ENCODE assay signal across 28 mouse cellular contexts in genomic region chr4:48582941-48583340, GRCm38 (mm10). TPM values are rescaled to one million over a fixed set of nuclear protein-coding genes. Genes with fewer than 3 reads are reported as not detected.
DNase-seq lines count a peak whose midpoint lies in the region; ATAC-seq lines count a peak whose summit lies in the region.
"Had no signal": no experiment of that assay in that cellular context is flagged by ENCODE, and none has a peak within 500 bp of the region (broad histone marks: within the 10 kb centered on the region; RNA-seq: fewer than 3 reads in every experiment).

No protein-coding gene starts in this region.

- DNase-seq in forebrain, embryonic 14.5 days (ENCODE audit: low spot score), result peak; percentile 25
- peak; percentile 76 for DNase-seq in R1 (ENCODE audit: low read depth, low spot score)
- DNase-seq in embryo, embryonic 11 days, result peak; percentile 29
- DNase-seq in left cerebral cortex, adult 9 months (ENCODE audit: low spot score in 2 of 2), result no peak
- DNase-seq in ovary, postnatal 10 days (ENCODE audit: low spot score), result no peak
- DNase-seq: adrenal gland, adult 2 months; cerebellum, adult 8-10 months; cerebellum, postnatal 25 days; gastrocnemius, postnatal 25 days; heart, postnatal 4 days; kidney, adult 2 months; kidney, postnatal 36 days; left cerebral cortex, postnatal 4 days; liver, postnatal 0 days; lung, postnatal 36 days; thymus, adult 18-20 months; thymus, postnatal 36 days had no signal

- no peak overlapping the region for H3K9ac ChIP-seq in forebrain, embryonic 14.5 days (ENCODE audit: low read length)
- no peak overlapping the region for H3K9ac ChIP-seq in forebrain, embryonic 16.5 days (replicated peaks; ENCODE audit: low read depth, low read length)
- H3K9ac ChIP-seq in midbrain, embryonic 13.5 days (replicated peaks), result no peak overlapping the region
- no peak overlapping the region for H3K9ac ChIP-seq in midbrain, embryonic 15.5 days
- H3K9ac ChIP-seq: forebrain, embryonic 13.5 days; intestine, embryonic 15.5 days; liver, embryonic 12.5 days; liver, postnatal 0 days; stomach, embryonic 15.5 days had no signal

- 63% methylated on average over 2 of the region's 2 CpGs for WGBS in forebrain, embryonic 14.5 days
- 52% methylated on average over 2 of the region's 2 CpGs for WGBS in forebrain, embryonic 16.5 days
- WGBS in midbrain, embryonic 13.5 days, result 21% methylated on average over 2 of the region's 2 CpGs
- 34% methylated on average over 2 of the region's 2 CpGs for WGBS in midbrain, embryonic 15.5 days

- no peak for ATAC-seq in forebrain, embryonic 14.5 days
- ATAC-seq in forebrain, embryonic 16.5 days, result no peak
- no peak for ATAC-seq in midbrain, embryonic 13.5 days
- ATAC-seq in midbrain, embryonic 15.5 days (replicated peaks), result no peak
- ATAC-seq: activated CD4-positive, CD25-positive, alpha-beta regulatory T cell, adult 4 months; forebrain, embryonic 13.5 days; hindbrain, embryonic 16.5 days; intestine, embryonic 15.5 days; liver, embryonic 12.5 days; liver, postnatal 0 days had no signal

- no peaks in the 10 kb centered on the region for H3K9me3 ChIP-seq in forebrain, embryonic 14.5 days (replicated peaks; ENCODE audit: control insufficient read depth, low read length)
- H3K9me3 ChIP-seq in forebrain, embryonic 16.5 days (ENCODE audit: control insufficient read depth, low read length), result peaks cover 3% of the 10 kb centered on the region
- H3K9me3 ChIP-seq in midbrain, embryonic 13.5 days, result no peaks in the 10 kb centered on the region
- H3K9me3 ChIP-seq in midbrain, embryonic 15.5 days, result no peaks in the 10 kb centered on the region
- H3K9me3 ChIP-seq: forebrain, embryonic 13.5 days; intestine, embryonic 15.5 days; liver, embryonic 12.5 days; stomach, embryonic 15.5 days had no signal

- no peaks in the 10 kb centered on the region for H3K27me3 ChIP-seq in forebrain, embryonic 14.5 days (replicated peaks; ENCODE audit: control insufficient read depth, insufficient read depth, low read length)
- H3K27me3 ChIP-seq in forebrain, embryonic 16.5 days (replicated peaks; ENCODE audit: control insufficient read depth, insufficient read depth, low read length), result no peaks in the 10 kb centered on the region
- H3K27me3 ChIP-seq in midbrain, embryonic 13.5 days, result no peaks in the 10 kb centered on the region
- no peaks in the 10 kb centered on the region for H3K27me3 ChIP-seq in midbrain, embryonic 15.5 days (replicated peaks)
- H3K27me3 ChIP-seq: forebrain, embryonic 13.5 days; intestine, embryonic 15.5 days; stomach, embryonic 15.5 days had no signal

- H3K27ac ChIP-seq in forebrain, embryonic 14.5 days (ENCODE audit: low read depth, low read length), result no peak overlapping the region
- H3K27ac ChIP-seq in forebrain, embryonic 16.5 days (ENCODE audit: low read length), result no peak overlapping the region
- H3K27ac ChIP-seq in midbrain, embryonic 13.5 days, result peak overlapping the region; percentile 35; the same call in 1 of the 2 replicates
- H3K27ac ChIP-seq in midbrain, embryonic 15.5 days, result no peak overlapping the region
- H3K27ac ChIP-seq: forebrain, embryonic 13.5 days; intestine, embryonic 15.5 days; liver, embryonic 12.5 days; stomach, embryonic 15.5 days had no signal

- no peak overlapping the region for H3K4me2 ChIP-seq in forebrain, embryonic 14.5 days (ENCODE audit: low read length)
- H3K4me2 ChIP-seq in forebrain, embryonic 16.5 days (ENCODE audit: low read length), result no peak overlapping the region
- H3K4me2 ChIP-seq in midbrain, embryonic 13.5 days (replicated peaks), result no peak overlapping the region
- no peak overlapping the region for H3K4me2 ChIP-seq in midbrain, embryonic 15.5 days
- H3K4me2 ChIP-seq: forebrain, embryonic 13.5 days; heart, embryonic 11.5 days; intestine, embryonic 15.5 days; liver, embryonic 12.5 days; stomach, embryonic 15.5 days had no signal

- 0 out of 2 replicates have a peak, but pooled peaks cover 3% of the 10 kb centered on the region for H3K36me3 ChIP-seq in forebrain, embryonic 14.5 days (ENCODE audit: control insufficient read depth, insufficient read depth, low read length)
- H3K36me3 ChIP-seq in forebrain, embryonic 16.5 days (ENCODE audit: control insufficient read depth, insufficient read depth), result peaks cover 4% of the 10 kb centered on the region; the same call in 1 of the 2 replicates
- no peaks in the 10 kb centered on the region for H3K36me3 ChIP-seq in midbrain, embryonic 13.5 days
- H3K36me3 ChIP-seq in midbrain, embryonic 15.5 days (replicated peaks), result no peaks in the 10 kb centered on the region
- H3K36me3 ChIP-seq: intestine, embryonic 15.5 days; liver, embryonic 12.5 days; stomach, embryonic 15.5 days had no signal

- peaks cover 14% of the 10 kb centered on the region; the same call in 1 of the 2 replicates for H3K4me1 ChIP-seq in forebrain, embryonic 14.5 days (ENCODE audit: control insufficient read depth, insufficient read depth, low read length)
- H3K4me1 ChIP-seq in forebrain, embryonic 16.5 days (replicated peaks; ENCODE audit: control insufficient read depth, insufficient read depth, low read length), result peaks cover 23% of the 10 kb centered on the region
- peaks cover 50% of the 10 kb centered on the region for H3K4me1 ChIP-seq in midbrain, embryonic 13.5 days (replicated peaks)
- peaks cover 34% of the 10 kb centered on the region for H3K4me1 ChIP-seq in midbrain, embryonic 15.5 days

- no peak overlapping the region for H3K4me3 ChIP-seq in forebrain, embryonic 14.5 days (ENCODE audit: low read depth, low read length)
- no peak overlapping the region for H3K4me3 ChIP-seq in forebrain, embryonic 16.5 days (replicated peaks; ENCODE audit: low read length)
- no peak overlapping the region for H3K4me3 ChIP-seq in midbrain, embryonic 13.5 days (replicated peaks)
- no peak overlapping the region for H3K4me3 ChIP-seq in midbrain, embryonic 15.5 days
- H3K4me3 ChIP-seq: erythroblast, embryonic 14.5 days; forebrain, embryonic 13.5 days; intestine, embryonic 15.5 days; liver, embryonic 12.5 days; stomach, embryonic 15.5 days had no signal

RNA-seq across cellular contexts. Expression of gene Tmeff1, which starts 2.0 kb away (rescaled TPM):
- 126 and 168 TPM in 2 replicates for polyA plus RNA-seq in forebrain, embryonic 14.5 days (2014; fragmentation: Nextera tagmentation; extraction: Ambion mirVana)
- 205 and 213 TPM in 2 replicates for polyA plus RNA-seq in forebrain, embryonic 16.5 days (2015; fragmentation: Nextera tagmentation; extraction: Ambion mirVana)
- 196 and 263 TPM in 2 replicates for polyA plus RNA-seq in midbrain, embryonic 13.5 days (2015; fragmentation: Nextera tagmentation; extraction: Ambion mirVana)
- polyA plus RNA-seq in midbrain, embryonic 15.5 days (2015; fragmentation: Nextera tagmentation; extraction: Ambion mirVana), result 293 and 312 TPM in 2 replicates
- polyA plus RNA-seq: activated CD4-positive, CD25-positive, alpha-beta regulatory T cell, adult 4 months had no signal

RNA-seq across cellular contexts. Expression of gene Msantd3, which starts 43.2 kb away (rescaled TPM):
- polyA plus RNA-seq in forebrain, embryonic 14.5 days (2014; fragmentation: Nextera tagmentation; extraction: Ambion mirVana), result 46.6 and 47.7 TPM in 2 replicates
- 38.6 and 45.5 TPM in 2 replicates for polyA plus RNA-seq in forebrain, embryonic 16.5 days (2015; fragmentation: Nextera tagmentation; extraction: Ambion mirVana)
- 45.6 and 50.3 TPM in 2 replicates for polyA plus RNA-seq in midbrain, embryonic 13.5 days (2015; fragmentation: Nextera tagmentation; extraction: Ambion mirVana)
- 33.3 and 33.4 TPM in 2 replicates for polyA plus RNA-seq in midbrain, embryonic 15.5 days (2015; fragmentation: Nextera tagmentation; extraction: Ambion mirVana)
- polyA plus RNA-seq: activated CD4-positive, CD25-positive, alpha-beta regulatory T cell, adult 4 months; erythroblast, embryonic 14.5 days had no signal

Comparison
In these comparisons a context has a peak if more than half of its experiments do, and no peak if none do; other contexts are left out.
1. DNase-seq: peak in forebrain, embryonic 14.5 days (single experiment), R1 (single experiment) and embryo, embryonic 11 days (single experiment); none in left cerebral cortex, adult 9 months (0 of 2) and ovary, postnatal 10 days (single experiment).